Mouse (Mus musculus) neural tube, embryonic 12.5 days (tissue): Measurements from ENCODE around the gene Apol7a. TPM values are rescaled to one million over a fixed set of nuclear protein-coding genes. Genes with fewer than 3 reads are reported as not detected.

ENCODE experiments used
- ATAC-seq: fragments of 200-750 bp; cut with Nextera tagmentation; 2 replicates; pipeline ENCODE4 v1.8.0; 2017; ENCODE audit warnings: low read depth, mild to moderate bottlenecking, moderate TSS enrichment, moderate library complexity; ENCODE audit not compliant: low FRiP score
- H3K27ac ChIP-seq: fragments of 300-500 bp; sonication (generic); 2 replicates; pipeline ENCODE4 v1.5.1; 2016
- H3K27me3 ChIP-seq: fragments of 300-500 bp; sonication (generic); replicated peaks from 2 replicates; pipeline ENCODE4 v1.6.1; 2016; ENCODE audit warnings: mild to moderate bottlenecking
- H3K36me3 ChIP-seq: fragments of 300-500 bp; sonication (generic); 2 replicates; pipeline ENCODE4 v1.6.1; 2016; ENCODE audit warnings: mild to moderate bottlenecking
- H3K4me1 ChIP-seq: fragments of 300-500 bp; sonication (generic); 2 replicates; pipeline ENCODE4 v1.6.1; 2016
- H3K4me2 ChIP-seq: fragments of 300-500 bp; sonication (generic); replicated peaks from 2 replicates; pipeline ENCODE4 v1.6.1; 2016; ENCODE audit warnings: mild to moderate bottlenecking
- H3K4me3 ChIP-seq: fragments of 300-500 bp; sonication (generic); 2 replicates; pipeline ENCODE4 v1.5.1; 2016
- H3K9ac ChIP-seq: fragments of 300-500 bp; sonication (generic); 2 replicates; pipeline ENCODE4 v1.6.1; 2016; ENCODE audit warnings: mild to moderate bottlenecking
- H3K9me3 ChIP-seq: fragments of 300-500 bp; sonication (generic); 2 replicates; pipeline ENCODE4 v1.6.1; 2016; ENCODE audit warnings: mild to moderate bottlenecking
- WGBS: fragments of 180-500 bp; shearing (Covaris S2); methylation state at CpG from one replicate; pipeline ENCODE4 v1.1.7; 2016; 5-methylcytosine and 5-hydroxymethylcytosine counted together
- polyA plus RNA-seq: library from polyadenylated mRNA; unstranded; fragments of >200 nt; fragmentation: Nextera tagmentation; extraction: Ambion mirVana; gene quantifications from 2 replicates; pipeline ENCODE4 v1.2.1, GENCODE M21; 2016

Apol7a gene
- polyA plus RNA-seq, 1 experiment from 2014 or later, result not detected

DNA sequence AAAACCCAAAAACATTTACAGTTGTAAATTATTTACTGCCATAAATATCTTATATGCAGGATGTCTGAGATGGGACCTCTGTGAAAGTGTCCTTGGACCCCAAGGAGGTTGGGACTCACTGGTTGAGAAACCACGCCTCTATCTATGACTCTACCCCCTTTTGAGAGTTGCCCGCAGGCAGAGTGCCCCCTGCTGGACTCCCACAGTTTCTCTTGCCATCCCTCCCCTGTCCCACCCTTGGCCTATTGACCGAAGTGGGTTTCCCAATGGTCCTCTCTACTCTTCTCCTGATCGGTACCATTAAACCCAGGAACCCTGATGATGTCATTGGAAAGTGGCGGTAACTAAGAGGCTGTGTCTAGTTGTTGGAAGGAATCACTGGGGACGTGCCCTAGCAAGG lies 56.9 kb downstream of the Apol7a start:
- Histone ChIP-seq H3K36me3 (no peaks in the 10 kb centered on the region), H3K9me3 (no peaks in the 10 kb centered on the region), H3K4me2 (no peak overlapping the region), H3K9ac (no peak overlapping the region), H3K4me1 (peaks cover 38% of the 10 kb centered on the region), H3K27me3 (no peaks in the 10 kb centered on the region), H3K27ac (no peak overlapping the region), H3K4me3 (no peak overlapping the region)
- ATAC-seq, result no peak
- WGBS, result 87% methylated on average over 6 of the region's 6 CpGs

DNA sequence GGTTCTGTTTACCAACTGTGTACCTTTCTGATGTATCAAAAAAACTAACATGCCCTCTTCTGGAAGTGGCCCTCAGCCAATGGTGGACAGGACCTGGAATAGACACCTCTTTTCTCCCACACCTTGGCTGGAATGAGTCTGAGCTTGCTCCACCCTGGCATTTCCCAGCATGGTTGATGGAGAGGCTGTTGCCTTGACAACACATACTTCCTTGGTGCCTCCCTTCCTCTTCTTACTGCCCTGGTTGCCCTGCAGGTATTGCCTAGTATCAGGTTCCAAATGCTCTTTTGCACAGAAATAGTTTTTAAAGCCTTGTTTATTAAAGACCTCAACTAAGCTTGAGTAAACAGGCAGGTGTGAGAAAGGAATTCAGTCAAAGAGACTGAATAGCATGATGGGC lies 58.3 kb downstream of the Apol7a start:
- H3K4me2 ChIP-seq, result no peak overlapping the region
- H3K4me1 ChIP-seq, result peaks cover 41% of the 10 kb centered on the region
- H3K4me3 ChIP-seq, result no peak overlapping the region
- no peaks in the 10 kb centered on the region for H3K27me3 ChIP-seq
- no peak overlapping the region for H3K9ac ChIP-seq
- no peaks in the 10 kb centered on the region for H3K9me3 ChIP-seq
- H3K36me3 ChIP-seq, result no peaks in the 10 kb centered on the region
- no peak overlapping the region for H3K27ac ChIP-seq
- no peak for ATAC-seq

DNA sequence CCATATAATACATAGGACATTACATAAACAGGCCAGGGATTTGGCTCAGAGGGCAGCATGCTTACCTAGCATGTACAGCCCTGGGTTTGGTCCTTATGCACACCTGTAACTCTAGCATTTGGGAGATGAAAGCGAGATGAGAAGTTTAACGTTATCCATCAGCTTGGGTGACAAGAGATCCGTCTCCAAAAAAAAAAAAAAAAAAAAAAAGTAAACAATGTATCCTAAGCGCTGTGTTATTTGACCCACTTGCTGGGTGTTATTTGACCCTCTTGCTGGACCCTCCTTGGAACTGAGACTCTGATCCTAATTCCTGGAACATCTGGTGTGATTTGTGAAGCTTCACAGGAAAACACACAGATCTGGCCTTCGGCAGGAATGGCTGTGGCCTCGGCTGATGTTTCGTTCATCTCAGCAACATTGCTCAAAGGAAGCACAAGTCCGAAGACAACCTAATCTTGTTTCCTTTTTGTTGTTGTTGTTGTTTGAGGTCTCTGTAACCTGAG lies 59.9 kb downstream of the Apol7a start:
- H3K36me3 ChIP-seq, result no peaks in the 10 kb centered on the region
- no peak for ATAC-seq
- H3K4me1 ChIP-seq, result peaks cover 28% of the 10 kb centered on the region
- H3K9me3 ChIP-seq, result no peaks in the 10 kb centered on the region
- no peaks in the 10 kb centered on the region for H3K27me3 ChIP-seq
- H3K27ac ChIP-seq, result no peak overlapping the region
- H3K9ac ChIP-seq, result no peak overlapping the region
- WGBS, result 73% methylated on average over 8 of the region's 8 CpGs
- no peak overlapping the region for H3K4me2 ChIP-seq
- H3K4me3 ChIP-seq, result no peak overlapping the region

DNA sequence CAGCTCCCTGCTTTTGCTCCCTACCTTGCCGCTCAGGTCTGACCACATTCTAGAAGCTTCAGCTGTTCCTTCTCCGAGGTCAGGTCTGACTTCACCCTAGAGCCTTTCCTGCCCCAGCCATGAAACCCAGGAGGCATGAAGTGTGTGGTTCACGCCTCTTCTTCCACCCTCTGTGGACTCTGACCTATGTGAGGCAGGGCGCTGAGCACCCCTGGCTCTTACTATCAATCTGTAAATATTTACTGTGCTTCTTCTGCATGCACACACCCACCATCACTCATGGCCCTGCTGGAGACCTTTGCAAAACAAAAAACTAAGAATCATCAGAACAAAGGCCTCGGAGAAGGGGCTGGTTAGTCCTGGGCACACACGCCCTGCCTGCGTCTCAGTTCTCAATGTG lies 60.5 kb downstream of the Apol7a start:
- no peak for ATAC-seq
- 71% methylated on average over 7 of the region's 7 CpGs for WGBS
- no peak overlapping the region for H3K9ac ChIP-seq
- peaks cover 23% of the 10 kb centered on the region for H3K4me1 ChIP-seq
- H3K36me3 ChIP-seq, result no peaks in the 10 kb centered on the region
- no peak overlapping the region for H3K4me3 ChIP-seq
- H3K27me3 ChIP-seq, result no peaks in the 10 kb centered on the region
- H3K27ac ChIP-seq, result no peak overlapping the region
- H3K9me3 ChIP-seq, result no peaks in the 10 kb centered on the region
- H3K4me2 ChIP-seq, result no peak overlapping the region

Other genes with a start within 250 kb of the Apol7a start
- 148 and 159 TPM in 2 replicates for gene Rbfox2, start 92.1 kb downstream of the Apol7a start, polyA plus RNA-seq
- 0.24 TPM in 1 of 2 replicates, not detected in the other for gene Apol9a, start 12.0 kb upstream of the Apol7a start, polyA plus RNA-seq
- not detected in 2 replicates for gene Apol7b, start 48.4 kb upstream of the Apol7a start, polyA plus RNA-seq
- gene Apol10a, start 77.9 kb upstream of the Apol7a start, polyA plus RNA-seq, result not detected in 2 replicates
- not detected in 2 replicates for gene Apol11a, start 109.2 kb upstream of the Apol7a start, polyA plus RNA-seq
- gene Apol7c, start 134.2 kb upstream of the Apol7a start, polyA plus RNA-seq, result not detected in 2 replicates
- not detected in 2 replicates for gene 1700025B11Rik, start 162.8 kb upstream of the Apol7a start, polyA plus RNA-seq
- 0.19 TPM in 1 of 2 replicates, not detected in the other for gene Apol10b, start 197.0 kb upstream of the Apol7a start, polyA plus RNA-seq
- gene Gm36245, start 200.1 kb upstream of the Apol7a start, polyA plus RNA-seq, result not detected in 2 replicates
- gene Apol11b, start 244.2 kb upstream of the Apol7a start, polyA plus RNA-seq, result not detected in 2 replicates